Mouse (Mus musculus) limb, embryonic 11.5 days (tissue): ENCODE measurements around the gene Tiam1. TPM values are rescaled to one million over a fixed set of nuclear protein-coding genes. Genes with fewer than 3 reads are reported as not detected.

Experiments
- ATAC-seq: fragments of 200-750 bp; cut with Nextera tagmentation; 2 replicates; pipeline ENCODE4 v1.8.0; 2017; ENCODE audit warnings: low read depth; ENCODE audit not compliant: insufficient number of reproducible peaks, low FRiP score, low TSS enrichment
- DNase-seq: peaks from one replicate; pipeline ENCODE4 v3.0.0-alpha.2; 2015; ENCODE audit warnings: low spot score
- H3K27ac ChIP-seq: fragments of 300-500 bp; sonication (generic); replicated peaks from 2 replicates; pipeline ENCODE4 v1.5.1; 2014; ENCODE audit warnings: low read depth, mild to moderate bottlenecking, low read length
- H3K27me3 ChIP-seq: fragments of 300-500 bp; sonication (generic); 2 replicates; pipeline ENCODE4 v1.6.1; 2014; ENCODE audit warnings: mild to moderate bottlenecking, low read length, mixed read lengths; ENCODE audit not compliant: control insufficient read depth, insufficient read depth
- H3K36me3 ChIP-seq: fragments of 300-500 bp; sonication (generic); 2 replicates; pipeline ENCODE4 v1.6.1; 2014; ENCODE audit warnings: mild to moderate bottlenecking, low read length, moderate library complexity, mixed read lengths; ENCODE audit not compliant: control insufficient read depth, insufficient read depth
- H3K4me1 ChIP-seq: fragments of 300-500 bp; sonication (generic); 2 replicates; pipeline ENCODE4 v1.6.1; 2014; ENCODE audit warnings: low read length, mixed read lengths; ENCODE audit not compliant: control insufficient read depth, insufficient read depth
- H3K4me2 ChIP-seq: fragments of 300-500 bp; sonication (generic); 2 replicates; pipeline ENCODE4 v1.6.1; 2014; ENCODE audit warnings: low read depth, mild to moderate bottlenecking, moderate library complexity; ENCODE audit not compliant: severe bottlenecking
- H3K4me3 ChIP-seq: fragments of 300-500 bp; sonication (generic); 2 replicates; pipeline ENCODE4 v1.5.1; 2014; ENCODE audit warnings: low read depth, low read length
- H3K9ac ChIP-seq: fragments of 300-500 bp; sonication (generic); 2 replicates; pipeline ENCODE4 v1.6.1; 2014; ENCODE audit warnings: mild to moderate bottlenecking, low read length
- H3K9me3 ChIP-seq: fragments of 300-500 bp; sonication (generic); 2 replicates; pipeline ENCODE4 v1.6.1; 2016; ENCODE audit warnings: low read length; ENCODE audit not compliant: control insufficient read depth
- WGBS: fragments of 180-500 bp; shearing (Covaris S2); extraction: QIAGEN DNeasy Blood & Tissue Kit; methylation state at CpG from one replicate; pipeline ENCODE4 v1.1.7; 2014; 5-methylcytosine and 5-hydroxymethylcytosine counted together
- polyA plus RNA-seq: library from polyadenylated mRNA; unstranded; fragments of >200 nt; fragmentation: Nextera tagmentation; extraction: Ambion mirVana; gene quantifications from 2 replicates; pipeline ENCODE4 v1.2.1, GENCODE M21; 2014

The Tiam1 gene
- polyA plus RNA-seq, 1 experiment from 2014 or later, result 53.3 TPM

DNA sequence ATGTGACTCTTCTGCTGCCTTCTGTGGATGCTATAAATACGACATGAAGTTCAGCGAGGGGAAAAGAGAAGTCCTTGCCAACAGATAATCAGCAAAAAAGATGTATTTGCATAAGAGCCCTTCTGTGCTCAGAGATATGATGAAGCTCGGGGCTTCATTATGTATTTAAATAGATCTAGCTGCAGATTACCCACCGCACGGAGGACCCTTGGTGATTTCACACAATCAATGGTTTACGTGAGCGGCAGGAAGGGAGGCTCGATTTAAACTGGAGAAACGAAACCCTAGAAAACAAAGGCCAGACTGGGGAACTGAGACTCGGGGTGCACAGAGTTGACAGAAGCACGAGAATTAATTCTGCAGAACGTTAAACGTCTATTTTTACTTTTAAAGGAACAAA lies 272.2 kb downstream of the Tiam1 start:
- 93% methylated on average over 13 of the region's 13 CpGs for WGBS
- Histone ChIP-seq H3K9me3 (0 out of 2 replicates have a peak, but pooled peaks cover 2% of the 10 kb centered on the region), H3K4me2 (no peak overlapping the region), H3K36me3 (no peaks in the 10 kb centered on the region), H3K27me3 (no peaks in the 10 kb centered on the region), H3K9ac (no peak overlapping the region), H3K4me1 (peaks cover 16% of the 10 kb centered on the region), H3K4me3 (no peak overlapping the region), H3K27ac (no peak overlapping the region)
- DNase-seq, result no peak
- no peak for ATAC-seq

DNA sequence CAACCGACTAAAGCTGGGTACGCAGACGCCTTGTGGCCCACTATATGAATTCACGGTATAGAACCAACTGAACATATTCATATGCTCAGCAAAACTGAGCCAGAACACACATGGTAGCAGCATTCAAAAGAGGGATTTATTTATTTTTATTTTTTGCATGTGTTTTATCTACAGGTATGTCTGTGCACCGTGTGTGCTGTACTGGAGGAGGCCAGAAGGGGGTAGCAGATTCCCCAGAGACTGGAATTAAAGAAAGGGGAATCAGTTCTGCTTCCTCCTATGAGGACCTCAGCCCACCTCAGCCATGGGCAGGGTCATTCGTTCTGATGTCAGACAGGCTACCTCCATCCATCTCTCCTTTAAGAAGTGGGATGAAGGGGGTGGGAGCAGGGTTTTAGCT lies 273.5 kb downstream of the Tiam1 start:
- ATAC-seq, result no peak
- Histone ChIP-seq H3K4me1 (peaks cover 16% of the 10 kb centered on the region), H3K27ac (no peak overlapping the region), H3K4me3 (no peak overlapping the region), H3K9me3 (no peaks in the 10 kb centered on the region), H3K4me2 (no peak overlapping the region), H3K9ac (no peak overlapping the region), H3K36me3 (no peaks in the 10 kb centered on the region), H3K27me3 (no peaks in the 10 kb centered on the region)
- no peak for DNase-seq
- WGBS, result 94% methylated on average over 6 of the region's 6 CpGs

DNA sequence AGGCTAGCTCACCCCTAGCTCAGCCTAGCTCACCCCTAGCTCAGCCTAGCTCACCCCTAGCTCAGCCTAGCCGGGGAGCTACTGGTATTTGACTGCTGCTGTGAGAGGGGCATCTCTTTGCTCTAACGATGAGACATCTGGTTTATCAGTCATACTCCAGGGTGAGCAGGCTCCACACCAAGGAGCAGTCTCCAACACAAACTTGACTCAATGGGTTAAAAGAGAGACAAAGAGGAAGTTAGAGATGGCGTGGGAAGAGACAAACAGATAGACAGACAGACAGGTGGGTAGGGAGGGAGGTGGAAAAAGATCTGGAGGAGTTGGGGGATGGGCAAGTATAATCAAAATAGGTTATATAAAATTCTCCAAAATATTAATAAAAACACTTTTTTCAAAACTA lies 275.1 kb downstream of the Tiam1 start:
- Histone ChIP-seq H3K4me3 (no peak overlapping the region), H3K27ac (no peak overlapping the region)
- WGBS, result 94% methylated on average over 3 of the region's 3 CpGs

DNA sequence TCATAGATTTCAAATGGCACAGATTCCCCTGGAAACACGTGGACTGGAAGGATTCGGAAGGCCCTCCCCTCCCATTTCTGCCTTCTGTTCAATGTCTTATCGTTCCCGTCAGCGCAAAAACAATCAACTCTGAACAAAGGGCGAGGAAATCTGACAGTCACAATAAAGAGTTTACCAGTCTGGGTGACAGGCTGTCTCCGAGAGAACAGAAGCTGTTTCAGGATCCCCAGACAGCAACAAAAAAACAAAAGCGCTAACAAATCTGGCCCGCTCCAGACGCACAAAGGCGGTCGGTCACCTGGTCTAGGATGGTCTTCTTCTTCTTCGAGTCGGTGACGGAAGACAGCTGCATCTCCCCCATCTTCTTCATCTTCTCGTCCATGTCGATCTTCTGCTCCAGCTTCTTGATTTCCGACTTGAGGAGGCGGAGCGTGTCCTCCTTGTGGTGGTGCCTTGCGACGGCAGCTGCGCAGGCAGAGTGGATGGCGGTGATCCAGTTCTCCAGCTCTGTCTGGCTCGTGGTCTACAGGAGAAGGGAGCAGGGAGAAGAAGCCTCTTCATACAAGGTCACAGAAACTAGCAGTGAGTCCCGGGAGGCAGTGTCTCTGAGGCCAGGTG lies 276.2 kb downstream of the Tiam1 start:
- no peak for DNase-seq
- no peaks in the 10 kb centered on the region for H3K27me3 ChIP-seq
- 94% methylated on average over 26 of the region's 26 CpGs for WGBS
- no peak overlapping the region for H3K4me3 ChIP-seq
- H3K9me3 ChIP-seq, result no peaks in the 10 kb centered on the region
- H3K4me1 ChIP-seq, result no peaks in the 10 kb centered on the region; the same call in 1 of the 2 replicates
- ATAC-seq, result no peak
- no peak overlapping the region for H3K9ac ChIP-seq
- no peak overlapping the region for H3K4me2 ChIP-seq
- no peaks in the 10 kb centered on the region for H3K36me3 ChIP-seq
- no peak overlapping the region for H3K27ac ChIP-seq

More for the DNA sequence above, 275.1 kb downstream of the Tiam1 start:
- peaks cover 4% of the 10 kb centered on the region for H3K4me1 ChIP-seq
- H3K4me2 ChIP-seq, result no peak overlapping the region
- no peaks in the 10 kb centered on the region for H3K27me3 ChIP-seq
- H3K9me3 ChIP-seq, result no peaks in the 10 kb centered on the region
- no peak overlapping the region for H3K9ac ChIP-seq
- DNase-seq (no peak), ATAC-seq (no peak)
- H3K36me3 ChIP-seq, result no peaks in the 10 kb centered on the region

DNA sequence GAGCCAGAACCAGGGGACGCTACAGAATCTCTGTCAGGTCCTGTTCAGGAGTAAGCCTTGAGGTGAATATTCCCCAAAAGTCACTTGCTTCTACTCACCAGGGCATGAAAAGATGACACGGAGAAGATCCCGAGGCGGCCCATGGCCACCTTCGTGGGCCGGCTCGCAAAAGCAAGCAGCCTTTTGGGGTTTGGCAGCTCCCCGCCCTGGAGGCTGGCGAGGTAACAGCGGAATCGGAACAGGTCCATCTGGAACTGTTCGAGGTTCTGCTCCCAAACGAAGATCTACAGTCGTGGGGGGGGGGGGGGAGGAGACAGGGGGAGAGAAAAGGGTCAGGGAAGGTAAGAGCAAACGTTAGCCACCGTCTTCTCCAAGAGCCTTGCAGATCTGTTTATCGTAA lies 278.4 kb downstream of the Tiam1 start:
- no peak overlapping the region for H3K4me3 ChIP-seq
- H3K27ac ChIP-seq, result no peak overlapping the region
- H3K4me1 ChIP-seq, result no peaks in the 10 kb centered on the region
- 84% methylated on average over 17 of the region's 17 CpGs for WGBS
- H3K36me3 ChIP-seq, result no peaks in the 10 kb centered on the region
- H3K9me3 ChIP-seq, result no peaks in the 10 kb centered on the region
- no peak for DNase-seq
- H3K4me2 ChIP-seq, result no peak overlapping the region
- no peak for ATAC-seq
- no peaks in the 10 kb centered on the region for H3K27me3 ChIP-seq
- H3K9ac ChIP-seq, result no peak overlapping the region

DNA sequence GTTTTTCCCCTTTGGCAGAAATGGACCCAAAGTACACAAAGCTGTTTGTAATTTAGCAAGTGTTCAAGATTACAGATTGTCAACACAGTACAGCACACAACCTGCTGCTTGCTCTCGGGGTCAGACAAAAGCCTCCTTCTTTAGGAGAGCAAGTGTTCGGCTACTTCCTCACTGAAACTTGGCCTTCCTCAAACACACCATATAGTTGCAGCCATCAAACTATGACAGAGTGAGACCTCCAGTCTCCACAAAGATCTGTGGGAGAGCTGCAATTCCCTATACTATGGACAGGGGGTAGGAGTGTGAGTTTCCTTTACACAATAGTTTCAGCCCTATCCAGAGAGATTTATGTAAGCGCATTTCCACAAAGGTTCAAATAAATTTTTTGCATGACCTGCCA lies 278.9 kb downstream of the Tiam1 start:
- 86% methylated on average over 3 of the region's 3 CpGs for WGBS
- H3K27me3 ChIP-seq, result no peaks in the 10 kb centered on the region
- no peak overlapping the region for H3K9ac ChIP-seq
- no peak overlapping the region for H3K4me3 ChIP-seq
- DNase-seq, result no peak
- H3K36me3 ChIP-seq, result no peaks in the 10 kb centered on the region
- no peak overlapping the region for H3K27ac ChIP-seq
- H3K4me1 ChIP-seq, result no peaks in the 10 kb centered on the region
- H3K9me3 ChIP-seq, result no peaks in the 10 kb centered on the region
- ATAC-seq, result no peak
- no peak overlapping the region for H3K4me2 ChIP-seq

DNA sequence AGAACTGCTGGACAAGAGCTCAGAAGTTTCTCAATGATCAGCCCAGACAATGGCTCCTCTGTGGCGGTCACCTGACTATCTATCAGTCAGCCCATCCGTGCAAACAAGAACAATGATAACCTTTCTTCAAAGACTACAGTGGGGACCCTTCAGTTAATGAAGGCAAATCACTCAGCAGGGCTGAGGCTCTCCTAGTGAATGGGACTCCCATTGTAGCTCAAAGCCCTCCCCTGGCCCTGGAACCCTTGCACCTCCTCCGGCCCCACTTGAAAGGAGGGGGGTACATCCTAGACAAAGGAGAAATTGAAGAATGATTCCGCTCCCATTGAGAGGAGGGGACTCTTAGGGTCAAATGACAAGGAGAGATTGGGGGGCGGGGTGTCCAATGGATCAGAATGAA lies 280.3 kb downstream of the Tiam1 start:
- H3K27me3 ChIP-seq, result no peaks in the 10 kb centered on the region
- no peak overlapping the region for H3K4me3 ChIP-seq
- no peaks in the 10 kb centered on the region for H3K4me1 ChIP-seq
- no peak overlapping the region for H3K27ac ChIP-seq
- DNase-seq (no peak), ATAC-seq (no peak)
- no peaks in the 10 kb centered on the region for H3K9me3 ChIP-seq
- no peaks in the 10 kb centered on the region for H3K36me3 ChIP-seq
- no peak overlapping the region for H3K9ac ChIP-seq
- 88% methylated on average over 5 of the region's 5 CpGs for WGBS
- H3K4me2 ChIP-seq, result no peak overlapping the region

DNA sequence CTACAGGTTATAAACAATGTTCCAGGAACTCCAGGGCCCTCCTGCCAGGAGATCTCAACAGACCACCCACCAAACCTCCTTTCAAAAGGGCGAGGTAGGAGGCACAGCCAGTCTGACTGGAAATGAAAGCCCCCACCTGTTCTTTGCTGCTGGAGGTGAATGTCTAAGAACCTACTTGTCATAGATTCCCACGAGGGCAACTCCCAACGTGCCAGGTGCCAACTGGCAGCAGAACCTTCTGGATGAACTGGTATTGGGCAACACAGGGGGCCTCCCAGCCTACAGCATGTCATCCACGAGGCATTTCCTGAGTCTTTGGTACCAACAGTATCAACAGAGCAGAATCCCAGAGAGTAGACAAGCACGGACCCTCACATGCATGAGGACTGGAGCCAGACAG lies 282.0 kb downstream of the Tiam1 start:
- no peaks in the 10 kb centered on the region for H3K4me1 ChIP-seq
- no peak for DNase-seq
- no peaks in the 10 kb centered on the region for H3K27me3 ChIP-seq
- no peaks in the 10 kb centered on the region for H3K9me3 ChIP-seq
- no peak overlapping the region for H3K4me2 ChIP-seq
- H3K36me3 ChIP-seq, result no peaks in the 10 kb centered on the region
- no peak overlapping the region for H3K4me3 ChIP-seq
- no peak for ATAC-seq
- H3K27ac ChIP-seq, result no peak overlapping the region
- WGBS, result 64% methylated on average over 5 of the region's 5 CpGs
- no peak overlapping the region for H3K9ac ChIP-seq

DNA sequence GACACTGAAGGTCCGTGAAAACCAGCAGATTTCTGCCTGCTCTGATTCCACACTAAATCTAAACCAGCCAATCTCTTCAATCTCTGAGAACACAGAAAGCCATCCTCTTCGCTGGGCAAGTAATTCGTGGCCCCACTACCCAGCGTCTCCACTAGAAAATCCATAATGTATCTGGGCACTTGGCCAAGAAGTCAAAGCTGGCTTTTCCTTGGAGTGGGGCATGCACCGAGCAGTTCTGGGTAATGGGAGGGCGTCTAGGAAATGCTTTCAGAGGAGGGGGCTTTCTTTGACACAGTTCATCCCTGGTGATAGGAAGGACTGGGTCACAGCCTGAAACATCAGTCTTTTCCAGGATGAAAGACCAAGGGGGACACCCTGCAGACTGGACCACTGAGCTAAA lies 282.9 kb downstream of the Tiam1 start:
- Histone ChIP-seq H3K4me1 (no peaks in the 10 kb centered on the region), H3K4me2 (no peak overlapping the region), H3K36me3 (no peaks in the 10 kb centered on the region), H3K27me3 (no peaks in the 10 kb centered on the region), H3K9me3 (no peaks in the 10 kb centered on the region), H3K4me3 (no peak overlapping the region), H3K9ac (no peak overlapping the region), H3K27ac (no peak overlapping the region)
- ATAC-seq (no peak), DNase-seq (no peak)
- 82% methylated on average over 6 of the region's 6 CpGs for WGBS
